Mouse (Mus musculus) yolk sac, embryonic 10.5 days (tissue): Measurements from ENCODE around the gene Olfr420.

Source experiments
- DNase-seq: peaks from one replicate; pipeline ENCODE4 v3.0.0-alpha.2; 2017; ENCODE audit warnings: low spot score

Gene Olfr420

DNA sequence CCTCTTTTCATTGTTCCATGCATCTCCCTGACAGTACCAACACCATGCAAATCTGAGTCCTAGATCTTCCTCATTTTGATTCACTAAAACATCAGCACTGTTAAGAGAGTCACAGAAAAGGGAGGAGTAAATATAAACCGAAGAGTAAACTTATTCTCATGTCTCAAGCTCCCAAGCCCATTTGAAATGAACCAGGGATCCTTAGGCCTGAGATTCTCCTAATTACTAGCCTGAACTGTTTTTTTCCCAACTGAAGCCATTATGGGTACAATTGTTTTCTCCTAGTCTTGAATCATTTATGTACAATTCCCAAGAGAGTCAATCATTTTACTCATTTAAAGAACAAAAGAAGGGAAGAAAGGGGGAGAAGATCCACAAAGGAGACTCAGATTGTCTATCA is at the start of gene Olfr420:
Gene Olfr420 (plus strand): TSS at position 301 of the 400 bp plus-strand sequence.
- DNase-seq, result no peak

DNA sequence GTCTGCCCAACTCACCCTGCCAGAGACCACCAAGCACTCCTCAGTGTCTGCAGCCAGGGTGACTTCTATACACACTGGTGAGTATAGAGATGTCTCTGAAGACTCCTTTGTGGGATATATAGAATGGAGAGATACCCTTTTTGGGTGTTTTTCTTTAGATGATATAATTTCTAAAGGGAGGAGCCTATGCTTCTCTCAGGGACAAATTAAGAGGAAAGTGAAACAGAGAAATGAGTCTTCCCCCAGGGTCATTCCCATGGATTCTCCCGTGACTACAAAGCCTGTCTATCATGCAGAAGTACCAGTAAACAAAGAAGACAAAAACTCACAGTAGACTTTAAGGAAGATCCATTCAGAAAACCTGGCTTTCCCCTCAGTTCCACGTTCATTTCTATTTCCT is 34.4 kb upstream of the Olfr420 start, which contains the start of gene Olfr231:
Gene Olfr231 (minus strand): TSS at position 101 of the 400 bp plus-strand sequence.
- DNase-seq, result no peak

DNA sequence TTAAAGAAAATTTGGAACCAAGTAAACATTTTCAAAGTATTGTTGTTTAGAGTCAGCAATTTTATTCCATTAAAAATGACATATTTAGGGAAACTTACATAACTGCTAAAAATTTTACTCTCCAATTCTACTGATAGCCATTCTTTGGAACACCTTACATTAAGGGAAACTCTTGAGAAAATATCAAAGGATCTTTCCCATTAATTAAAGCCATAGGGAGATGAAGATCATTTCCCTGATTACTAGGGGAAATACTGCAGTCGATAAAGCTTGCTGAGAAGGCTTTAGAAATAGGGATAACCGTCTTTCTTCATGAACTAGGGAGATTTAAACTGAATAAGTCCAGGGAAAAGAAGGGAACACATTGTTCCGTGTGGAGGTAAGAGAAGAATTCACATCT is 24.2 kb upstream of the Olfr420 start, which contains the start of gene Olfr424:
Gene Olfr424 (plus strand): TSS at position 301 of the 400 bp plus-strand sequence.
- no peak for DNase-seq

DNA sequence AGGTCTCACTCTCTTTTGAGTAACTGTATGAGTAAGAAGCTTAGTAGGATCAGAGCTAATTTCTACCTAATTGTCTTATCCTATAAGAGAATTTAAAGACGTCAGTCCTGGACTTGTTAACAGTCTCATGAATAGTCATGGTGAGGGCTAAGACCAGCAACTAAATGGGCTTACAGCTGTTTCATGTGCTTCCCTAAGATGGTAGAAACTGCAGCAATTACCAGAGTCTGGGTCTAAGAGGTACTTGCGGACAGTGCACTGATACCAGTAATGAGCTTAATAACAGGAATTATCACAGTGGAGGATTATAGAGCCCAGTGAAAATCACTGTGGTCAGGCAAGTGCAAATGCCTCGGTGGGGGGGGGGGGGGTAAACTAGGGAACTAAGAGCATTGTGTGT is 23.4 kb upstream of the Olfr420 start:
- no peak for DNase-seq

DNA sequence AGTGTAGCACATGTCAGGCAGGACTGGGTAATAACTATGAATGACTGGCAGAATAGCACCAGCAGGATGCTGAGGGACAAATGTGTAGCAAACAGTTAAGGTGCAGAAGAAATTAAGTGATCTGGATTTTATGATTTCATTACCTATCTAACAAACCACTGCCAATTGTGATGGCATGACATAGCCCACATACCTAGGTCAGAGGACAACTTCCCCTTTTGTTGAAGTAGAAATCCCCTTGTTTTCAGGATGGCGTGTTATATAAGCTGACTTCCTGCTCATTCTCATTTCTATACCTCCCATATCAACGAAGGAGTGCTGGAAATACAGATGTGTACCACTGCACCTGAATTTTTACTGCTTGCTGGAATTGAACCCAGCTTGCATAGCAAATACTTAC is 14.0 kb upstream of the Olfr420 start:
- DNase-seq, result no peak

DNA sequence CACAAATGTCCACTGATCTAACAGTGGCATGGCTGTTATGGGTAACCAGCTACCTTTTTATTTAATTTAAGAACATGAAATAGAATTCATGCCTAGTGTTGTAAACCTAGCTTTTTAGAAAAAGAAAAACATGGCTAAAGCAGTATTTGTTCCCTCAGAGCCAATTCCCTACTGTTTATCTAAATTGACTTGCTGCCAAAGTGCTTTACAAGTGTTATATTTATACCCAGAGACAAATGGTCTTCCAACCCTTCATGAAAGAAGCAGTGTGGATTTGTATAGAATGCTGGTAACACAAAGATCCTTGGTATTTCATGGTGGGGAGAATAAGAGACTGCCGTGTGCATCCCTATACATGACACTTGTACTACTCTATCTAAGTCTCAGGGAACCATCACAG is 8.7 kb upstream of the Olfr420 start:
- DNase-seq, result no peak

DNA sequence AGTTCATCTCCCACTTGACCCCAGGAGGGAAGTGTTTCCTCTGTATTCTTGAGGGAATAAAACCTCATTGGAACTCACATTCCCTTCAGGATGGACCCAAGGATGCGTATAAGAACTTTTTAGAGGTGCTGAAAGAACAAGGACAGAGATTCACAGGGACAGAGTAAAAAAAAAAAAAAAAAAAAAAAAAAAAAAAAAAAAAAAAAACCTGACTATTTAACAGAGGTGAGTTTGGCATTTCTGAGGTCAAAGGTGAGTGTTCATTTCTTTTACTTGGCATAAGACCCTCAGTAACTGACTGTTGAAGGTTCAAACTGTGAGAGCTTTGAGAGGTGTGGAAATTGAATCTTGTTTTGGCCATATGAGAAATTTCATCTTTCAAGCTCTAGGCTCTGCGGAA is 6.1 kb upstream of the Olfr420 start:
- DNase-seq, result no peak

DNA sequence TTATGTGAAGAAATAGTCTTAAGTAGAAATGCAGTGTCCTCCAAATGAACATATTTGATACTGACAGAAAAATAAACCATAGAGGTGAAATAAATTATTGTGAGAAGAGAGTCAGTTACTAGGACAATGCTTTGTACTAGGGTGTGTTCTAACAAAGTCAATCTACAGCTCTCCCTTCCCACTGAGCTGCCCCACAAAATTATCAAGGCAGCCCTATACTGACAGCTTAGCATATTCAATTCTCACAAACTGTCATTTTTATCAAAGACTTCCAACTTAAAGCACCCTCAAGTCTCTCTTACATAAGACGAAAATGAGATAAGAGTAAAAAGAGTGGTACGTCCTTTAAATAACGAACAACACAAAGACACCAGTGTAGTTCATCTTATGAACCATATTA is 2.2 kb downstream of the Olfr420 start:
- no peak for DNase-seq

DNA sequence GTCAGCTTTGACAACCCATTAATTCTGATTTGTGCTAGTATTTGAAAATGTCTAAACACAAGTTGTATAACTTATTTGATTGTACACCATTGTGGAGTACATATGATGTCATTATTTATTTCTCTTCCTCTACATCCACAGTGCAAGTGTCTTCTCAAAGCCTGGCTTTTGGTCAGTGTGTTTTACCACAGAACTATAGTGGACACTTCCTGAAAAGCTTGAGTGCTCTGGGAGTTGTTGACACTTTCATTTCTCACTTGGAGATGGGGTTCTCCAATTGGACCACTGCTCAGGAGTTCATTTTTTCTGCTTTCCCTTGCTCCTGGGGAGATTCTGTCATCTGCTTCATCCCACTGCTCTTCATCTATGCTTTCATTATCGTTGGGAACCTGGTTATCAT is 3.1 kb downstream of the Olfr420 start:
- DNase-seq, result no peak

DNA sequence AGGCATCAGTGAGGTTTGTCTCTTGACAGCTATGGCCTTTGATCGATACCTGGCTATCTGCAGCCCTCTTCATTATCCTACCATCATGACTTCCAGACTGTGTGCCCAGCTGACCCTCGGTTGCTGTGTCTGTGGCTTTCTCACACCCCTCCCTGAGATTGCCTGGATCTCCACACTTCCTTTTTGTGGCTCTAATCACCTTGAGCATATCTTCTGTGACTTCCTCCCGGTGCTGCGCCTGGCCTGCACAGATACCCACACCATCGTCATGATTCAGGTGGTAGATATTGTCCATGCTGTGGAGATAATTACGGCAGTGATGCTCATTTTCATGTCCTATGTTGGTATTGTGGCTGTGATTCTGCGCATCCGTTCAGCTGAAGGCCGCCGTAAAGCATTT is 3.7 kb downstream of the Olfr420 start:
- no peak for DNase-seq

DNA sequence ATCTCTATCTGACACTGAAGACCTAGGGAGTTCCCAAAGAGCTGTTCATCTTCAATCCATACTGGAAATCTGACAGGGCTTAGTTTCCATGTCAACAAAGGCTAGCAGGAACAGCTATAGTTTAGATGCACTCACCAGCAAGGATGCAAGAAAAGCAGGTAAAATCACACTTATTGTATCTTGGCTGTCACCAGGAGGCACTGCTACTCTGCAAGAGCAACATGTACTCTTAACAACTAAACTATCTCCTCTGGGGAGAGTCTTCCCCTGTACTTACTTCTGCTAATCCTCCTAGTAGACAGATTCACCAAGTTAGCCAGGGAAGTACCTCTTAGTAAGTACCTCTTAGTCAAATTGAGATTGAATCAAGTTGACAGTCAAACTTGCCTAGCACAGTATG is 13.6 kb downstream of the Olfr420 start:
- no peak for DNase-seq

DNA sequence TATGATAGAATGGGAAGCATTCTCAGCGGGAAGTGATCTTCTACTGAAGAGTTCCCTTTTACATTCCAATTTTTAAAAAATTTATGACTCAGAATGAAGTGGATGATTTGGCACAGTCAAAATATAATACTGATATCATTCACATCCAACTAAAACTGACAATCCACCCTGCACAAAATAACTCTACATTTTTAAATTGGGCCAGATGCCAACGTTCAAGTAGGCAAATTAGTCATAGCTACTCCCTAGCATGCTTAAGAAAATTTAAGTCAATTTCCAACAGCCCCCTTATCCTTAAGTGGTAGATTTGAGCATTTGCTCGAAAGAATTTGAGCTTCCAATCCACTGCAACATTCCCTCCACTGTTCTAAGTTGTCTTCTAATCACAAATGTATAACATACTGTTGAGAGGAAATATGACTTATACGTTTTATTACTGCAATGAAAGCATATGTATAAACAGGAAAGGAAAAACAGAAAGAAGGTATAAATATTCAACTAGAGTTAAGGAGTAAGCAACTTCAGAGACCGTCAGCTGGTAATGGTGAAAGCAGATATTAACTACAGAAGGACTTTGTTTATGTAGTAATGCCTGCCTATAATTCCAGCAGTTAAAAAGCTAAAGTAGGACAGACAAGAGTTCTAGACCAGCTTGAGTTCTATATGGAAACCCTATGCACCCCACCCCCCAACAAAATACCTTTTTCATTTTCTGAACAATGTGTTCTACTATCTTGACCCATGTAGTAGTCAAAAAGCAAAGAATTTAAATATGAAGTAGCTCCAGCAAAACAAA is 15.5 kb downstream of the Olfr420 start:
- no peak for DNase-seq

DNA sequence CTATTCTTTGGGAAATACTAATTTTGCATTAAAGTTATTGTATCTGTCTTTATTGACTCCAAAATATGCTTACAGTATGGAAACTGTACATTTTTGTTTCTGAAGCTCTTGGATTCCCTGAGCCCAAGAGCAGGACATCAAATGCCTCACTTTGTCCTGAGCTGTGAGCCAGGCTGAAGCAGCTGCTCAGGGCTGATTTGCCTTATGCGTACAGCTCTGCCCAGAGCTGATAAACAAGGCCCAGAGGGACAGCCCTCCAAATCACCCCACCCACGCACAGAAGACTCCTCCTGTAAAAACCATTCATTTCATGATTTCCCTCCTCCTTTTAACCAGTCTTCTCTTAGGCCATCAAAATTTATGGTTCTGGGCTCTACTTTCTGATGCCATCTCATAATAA is 16.1 kb downstream of the Olfr420 start:
- DNase-seq, result peak; percentile 5

DNA sequence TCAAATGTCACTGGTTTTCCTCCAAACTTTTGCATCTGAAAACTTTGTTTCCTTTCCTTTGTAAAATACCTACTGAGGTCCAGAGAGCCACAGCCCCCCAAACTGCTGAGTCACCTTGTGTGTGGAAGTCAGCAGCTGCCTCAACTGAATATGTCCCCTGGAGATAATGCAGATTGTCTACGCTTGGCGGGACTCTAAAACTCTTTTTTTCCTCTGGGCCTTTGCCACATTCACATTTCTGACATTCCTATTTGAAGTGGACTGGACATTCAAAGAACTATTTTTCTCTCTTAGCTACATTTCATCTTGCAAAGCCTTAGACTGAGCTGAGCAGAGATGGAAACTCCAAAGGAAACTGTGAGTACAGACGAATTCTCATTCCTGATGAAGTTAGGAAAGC is 17.2 kb downstream of the Olfr420 start, which contains the start of gene Spta1:
Gene Spta1 (plus strand): TSS at position 172 of the 400 bp plus-strand sequence.
- DNase-seq, result peak; percentile 19

DNA sequence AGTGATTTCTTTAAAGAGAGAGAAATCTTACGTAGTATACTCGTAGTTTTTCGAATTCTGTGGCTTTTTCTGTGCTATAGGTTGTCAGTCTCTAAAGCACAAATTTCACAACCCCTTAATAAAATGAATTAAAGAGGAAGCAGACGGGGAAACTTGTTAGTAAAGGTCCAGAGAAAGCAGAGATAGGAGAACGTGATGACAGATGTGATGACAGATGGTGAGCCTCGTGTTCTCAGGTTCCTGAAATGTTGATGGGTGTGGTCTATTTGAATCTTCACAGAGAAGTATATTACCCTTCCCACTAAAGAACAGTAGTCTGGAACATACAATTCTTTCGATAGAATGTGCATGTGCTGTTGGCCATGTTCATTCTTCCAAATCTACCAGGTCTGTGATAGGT is 49.3 kb downstream of the Olfr420 start:
- no peak for DNase-seq
